Mouse (Mus musculus) cerebral cortex, adult 2 months (tissue): ENCODE measurements around the gene Vmn1r104.

Source experiments
- WGBS: fragments of 180-500 bp; shearing (Covaris S2); methylation state at CpG from one replicate; pipeline ENCODE4 v1.1.7; 2018; 5-methylcytosine and 5-hydroxymethylcytosine counted together

The Vmn1r104 gene

GRCm38 (mm10) chr7:20533537-20533936 is at the start of gene Vmn1r104:
Gene Vmn1r104 (plus strand): TSS chr7:20533837.
- WGBS, result no CpG with 5 or more reads among the region's 3 CpGs

- WGBS, result no CpG with 5 or more reads among the region's 3 CpGs
Observed at GRCm38 (mm10) chr7:20510434-20510833, 23.2 kb upstream of the Vmn1r104 start, which contains the start of gene Vmn1r103. Gene Vmn1r103 (minus strand): TSS chr7:20510534.

GRCm38 (mm10) chr7:20545657-20546056 is 12.0 kb downstream of the Vmn1r104 start, which contains the start of gene Gm5726:
Gene Gm5726 (minus strand): TSS chr7:20545757.
- no CpG with 5 or more reads among the region's 1 CpGs for WGBS

GRCm38 (mm10) chr7:20576141-20576540 is 42.5 kb downstream of the Vmn1r104 start, which contains the start of gene Gm4141:
Gene Gm4141 (minus strand): TSS chr7:20576241.
- no CpG with 5 or more reads among the region's 3 CpGs for WGBS
